Mouse (Mus musculus): ENCODE measurements at regions not wholly inside any gene's neighbourhood (a gene's known extent, or its start where the extent isn't known, plus 50 kb on each side); places are given as distances from the start of the nearest gene placed in this dataset.

DNA sequence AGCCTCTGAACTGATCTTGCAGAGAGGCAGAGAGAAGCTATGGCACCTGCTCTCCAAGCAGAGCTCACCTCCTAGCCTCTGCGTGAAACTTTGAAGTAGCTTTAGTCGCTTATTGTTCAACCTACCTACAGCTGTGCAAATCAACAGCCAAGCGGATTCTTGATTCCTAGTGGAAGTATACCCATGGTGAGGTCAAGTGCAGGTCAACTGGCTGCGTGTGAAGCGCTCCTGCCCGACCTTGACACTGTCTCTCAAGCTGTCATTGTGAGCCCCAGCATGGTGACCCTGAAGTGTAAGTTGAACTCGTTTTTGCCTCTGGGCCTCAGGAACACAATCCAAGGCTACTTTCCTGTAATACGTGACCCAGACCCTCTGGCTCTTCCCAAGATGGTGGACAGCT is 341.2 kb upstream of the Nrp1 start:
- H3K4me1 ChIP-seq (ENCODE audit: insufficient read depth) = no peaks in the 10 kb centered on the region
- 69% methylated on average over 8 of the region's 8 CpGs for WGBS
- H3K36me3 ChIP-seq (ENCODE audit: insufficient read depth) = no peaks in the 10 kb centered on the region
- H3K4me3 ChIP-seq (ENCODE audit: low read depth, low read length) = no peak overlapping the region
- TF ChIP-seq CTCF (IDR thresholded peaks at IDR 0.05; ENCODE audit: low read depth) = no peak
- DNase-seq (no peak), ATAC-seq (no peak)
- no peaks in the 10 kb centered on the region for H3K9me3 ChIP-seq (ENCODE audit: low read length)
- no peak overlapping the region for H3K27ac ChIP-seq (ENCODE audit: low read depth, low read length)
- H3K27me3 ChIP-seq (ENCODE audit: insufficient read depth, low read length) = no peaks in the 10 kb centered on the region
- no peak overlapping the region for H3K4me2 ChIP-seq (ENCODE audit: low read depth)
- no peak overlapping the region for H3K9ac ChIP-seq

DNA sequence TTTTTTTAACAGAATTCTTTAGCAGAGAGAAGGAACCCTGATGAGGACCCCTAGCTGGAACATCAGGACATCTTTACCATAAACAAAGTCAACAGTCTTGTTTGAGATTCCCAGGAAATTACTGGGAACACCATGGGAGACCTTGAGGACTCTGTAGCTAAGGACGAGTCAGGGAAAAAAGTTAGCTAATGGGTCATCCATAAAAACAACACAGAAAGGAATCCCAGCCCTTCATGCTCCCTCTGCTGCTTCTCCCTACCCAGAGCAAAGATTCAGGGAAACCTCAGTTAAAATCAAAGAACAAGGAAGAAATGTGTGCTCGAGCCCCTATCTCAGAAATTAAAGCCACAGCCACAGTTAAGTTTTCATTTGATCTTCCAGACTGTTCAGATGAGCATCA is 334.7 kb upstream of the Nrp1 start:
- Histone ChIP-seq H3K4me2 (ENCODE audit: low read depth) (no peak overlapping the region), H3K27me3 (ENCODE audit: insufficient read depth, low read length) (no peaks in the 10 kb centered on the region), H3K9ac (no peak overlapping the region), H3K9me3 (ENCODE audit: low read length) (no peaks in the 10 kb centered on the region), H3K4me3 (ENCODE audit: low read depth, low read length) (no peak overlapping the region), H3K4me1 (ENCODE audit: insufficient read depth) (0 out of 2 replicates have a peak, but pooled peaks cover 5% of the 10 kb centered on the region), H3K27ac (ENCODE audit: low read depth, low read length) (no peak overlapping the region), H3K36me3 (ENCODE audit: insufficient read depth) (no peaks in the 10 kb centered on the region)
- no peak for ATAC-seq
- no peak for TF ChIP-seq CTCF (IDR thresholded peaks at IDR 0.05; ENCODE audit: low read depth)
- DNase-seq = no peak
- WGBS = 82% methylated on average over 2 of the region's 2 CpGs

GRCm38 (mm10) chr8:128024774-128025222 is 333.6 kb upstream of the Nrp1 start:
- Histone ChIP-seq H3K4me3 (ENCODE audit: low read depth, low read length) (no peak overlapping the region), H3K27ac (ENCODE audit: low read depth, low read length) (no peak overlapping the region), H3K36me3 (ENCODE audit: insufficient read depth) (no peaks in the 10 kb centered on the region), H3K9me3 (ENCODE audit: low read length) (no peaks in the 10 kb centered on the region), H3K4me1 (ENCODE audit: insufficient read depth) (0 out of 2 replicates have a peak, but pooled peaks cover 5% of the 10 kb centered on the region), H3K9ac (no peak overlapping the region), H3K27me3 (ENCODE audit: insufficient read depth, low read length) (no peaks in the 10 kb centered on the region), H3K4me2 (ENCODE audit: low read depth) (no peak overlapping the region)
- no peak for TF ChIP-seq CTCF (IDR thresholded peaks at IDR 0.05; ENCODE audit: low read depth)
- ATAC-seq (0 out of 2 replicates have a peak, but pooled peaks have one; percentile 25), DNase-seq (peak; percentile 33)
- 17% methylated on average over 1 of the region's 2 CpGs for WGBS

- no peak for TF ChIP-seq CTCF (IDR thresholded peaks at IDR 0.05; ENCODE audit: low read depth)
- Histone ChIP-seq H3K9me3 (ENCODE audit: low read length) (no peaks in the 10 kb centered on the region), H3K27ac (ENCODE audit: low read depth, low read length) (0 out of 2 replicates have a peak overlapping the region, but pooled peaks have one; percentile 45), H3K4me1 (ENCODE audit: insufficient read depth) (0 out of 2 replicates have a peak, but pooled peaks cover 5% of the 10 kb centered on the region), H3K4me3 (ENCODE audit: low read depth, low read length) (no peak overlapping the region), H3K27me3 (ENCODE audit: insufficient read depth, low read length) (no peaks in the 10 kb centered on the region), H3K4me2 (ENCODE audit: low read depth) (no peak overlapping the region), H3K9ac (no peak overlapping the region), H3K36me3 (ENCODE audit: insufficient read depth) (no peaks in the 10 kb centered on the region)
- peak; percentile 88 for ATAC-seq
- 25% methylated on average over 7 of the region's 7 CpGs for WGBS
- peak; percentile 65 for DNase-seq
Measured at GRCm38 (mm10) chr8:128025251-128025856, 333.1 kb upstream of the Nrp1 start.

DNA sequence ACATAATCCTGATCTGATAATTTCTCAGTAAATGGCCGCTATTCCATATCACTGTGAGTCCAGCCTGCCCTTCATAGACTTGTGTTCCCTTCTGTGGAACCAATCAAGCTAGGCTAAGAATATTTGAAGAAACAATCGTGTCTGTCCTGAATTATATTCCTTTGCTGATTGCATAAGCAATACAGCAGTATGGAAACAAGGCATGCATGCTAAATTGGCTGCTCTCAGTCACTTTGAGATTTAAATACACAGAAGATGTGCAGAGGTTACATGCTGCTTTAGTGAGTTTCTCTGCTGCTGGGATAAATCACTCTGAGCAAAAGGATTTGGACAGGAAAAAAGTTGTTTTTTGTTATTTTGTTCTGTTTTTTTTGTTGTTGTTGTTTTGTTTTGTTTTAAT is 331.4 kb upstream of the Nrp1 start:
- 73% methylated on average over 2 of the region's 2 CpGs for WGBS
- no peak overlapping the region for H3K4me2 ChIP-seq (ENCODE audit: low read depth)
- no peaks in the 10 kb centered on the region for H3K27me3 ChIP-seq (ENCODE audit: insufficient read depth, low read length)
- H3K9me3 ChIP-seq (ENCODE audit: low read length) = no peaks in the 10 kb centered on the region
- H3K36me3 ChIP-seq (ENCODE audit: insufficient read depth) = no peaks in the 10 kb centered on the region
- ATAC-seq = no peak
- H3K4me1 ChIP-seq (ENCODE audit: insufficient read depth) = 0 out of 2 replicates have a peak, but pooled peaks cover 5% of the 10 kb centered on the region
- no peak for DNase-seq
- H3K4me3 ChIP-seq (ENCODE audit: low read depth, low read length) = no peak overlapping the region
- no peak for TF ChIP-seq CTCF (IDR thresholded peaks at IDR 0.05; ENCODE audit: low read depth)
- no peak overlapping the region for H3K9ac ChIP-seq
- no peak overlapping the region for H3K27ac ChIP-seq (ENCODE audit: low read depth, low read length)

DNA sequence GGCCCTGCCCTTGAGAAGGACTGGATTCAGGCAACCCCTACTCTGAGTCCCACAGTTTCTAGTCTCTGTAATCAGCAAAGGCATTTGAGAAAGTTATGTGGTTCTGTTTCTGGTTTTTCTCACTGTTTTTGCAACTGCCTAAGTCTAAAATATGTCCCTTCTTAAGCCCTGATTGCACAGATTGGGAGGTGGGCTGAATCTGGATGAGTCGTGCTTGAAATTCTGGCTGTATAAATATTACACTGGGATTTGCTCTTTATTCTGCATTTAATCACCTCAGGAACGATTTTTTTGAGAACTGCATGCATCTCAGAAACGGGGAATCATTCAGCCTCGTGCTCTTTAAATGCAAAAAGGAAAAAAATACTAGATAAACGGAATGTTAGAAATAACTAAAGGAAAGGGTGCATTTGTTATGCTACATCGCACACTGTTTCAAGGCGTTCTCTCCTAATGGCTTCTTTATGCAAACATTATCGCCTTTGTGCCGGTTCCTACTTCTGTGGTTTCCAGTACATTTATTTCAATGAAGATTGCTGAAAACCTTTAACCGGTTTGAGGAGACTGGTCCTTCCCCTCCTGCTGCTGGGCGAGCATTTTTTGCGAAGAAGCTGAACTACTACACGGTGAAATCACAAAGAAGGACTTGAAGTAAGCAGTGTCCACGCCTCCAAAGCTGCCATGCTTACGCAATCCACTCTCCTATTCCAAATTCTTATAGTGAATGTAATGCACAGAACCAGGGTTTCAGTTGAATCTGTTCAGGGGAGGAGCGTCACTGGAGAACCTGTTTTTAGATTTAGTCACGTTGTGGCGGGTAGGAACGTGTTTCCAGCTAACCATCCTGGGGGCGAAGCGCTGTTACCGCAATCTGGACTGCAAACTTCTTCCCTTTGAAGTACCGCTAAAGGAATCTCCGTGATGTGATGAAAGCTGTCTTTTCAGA is 327.8 kb upstream of the Nrp1 start:
- peak overlapping the region; percentile 47; the same call in 1 of the 2 replicates for H3K27ac ChIP-seq (ENCODE audit: low read depth, low read length)
- 0 out of 2 replicates have a peak, but pooled peaks cover under 1% of the 10 kb centered on the region for H3K4me1 ChIP-seq (ENCODE audit: insufficient read depth)
- H3K4me2 ChIP-seq (ENCODE audit: low read depth) = no peak overlapping the region
- no peaks in the 10 kb centered on the region for H3K27me3 ChIP-seq (ENCODE audit: insufficient read depth, low read length)
- no peak overlapping the region for H3K4me3 ChIP-seq (ENCODE audit: low read depth, low read length)
- no peaks in the 10 kb centered on the region for H3K36me3 ChIP-seq (ENCODE audit: insufficient read depth)
- ATAC-seq (no peak; the same call in 1 of the 2 replicates), DNase-seq (peak; percentile 43)
- no peaks in the 10 kb centered on the region for H3K9me3 ChIP-seq (ENCODE audit: low read length)
- no peak for TF ChIP-seq CTCF (IDR thresholded peaks at IDR 0.05; ENCODE audit: low read depth)
- WGBS = 57% methylated on average over 24 of the region's 24 CpGs
- H3K9ac ChIP-seq = no peak overlapping the region

DNA sequence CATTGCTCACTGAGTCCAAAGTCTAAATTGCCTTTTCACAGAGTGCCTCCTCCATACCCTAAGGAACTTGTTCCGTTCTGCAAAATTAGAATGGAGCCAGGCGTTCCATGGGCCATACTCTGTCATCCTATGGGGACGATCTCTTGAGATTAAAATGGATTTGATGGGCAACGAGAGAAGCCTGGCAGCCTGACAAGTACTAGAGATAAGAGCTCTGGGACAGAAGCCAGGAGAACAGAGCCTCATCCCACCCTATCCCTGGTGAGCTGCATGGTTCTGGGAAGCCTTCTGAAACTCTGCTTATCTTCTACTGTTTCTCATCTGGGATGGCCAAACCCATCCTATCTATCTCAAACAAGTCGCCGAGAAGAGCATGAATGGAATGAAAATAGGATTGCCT is 324.3 kb upstream of the Nrp1 start:
- Histone ChIP-seq H3K36me3 (ENCODE audit: insufficient read depth) (no peaks in the 10 kb centered on the region), H3K4me2 (ENCODE audit: low read depth) (no peak overlapping the region), H3K4me1 (ENCODE audit: insufficient read depth) (no peaks in the 10 kb centered on the region), H3K4me3 (ENCODE audit: low read depth, low read length) (no peak overlapping the region), H3K9ac (no peak overlapping the region), H3K27me3 (ENCODE audit: insufficient read depth, low read length) (no peaks in the 10 kb centered on the region), H3K27ac (ENCODE audit: low read depth, low read length) (no peak overlapping the region), H3K9me3 (ENCODE audit: low read length) (no peaks in the 10 kb centered on the region)
- WGBS = 70% methylated on average over 6 of the region's 6 CpGs
- no peak for DNase-seq
- no peak for TF ChIP-seq CTCF (IDR thresholded peaks at IDR 0.05; ENCODE audit: low read depth)
- ATAC-seq = no peak
